Mouse (Mus musculus): ENCODE results near the gene Nsun3.

DNA sequence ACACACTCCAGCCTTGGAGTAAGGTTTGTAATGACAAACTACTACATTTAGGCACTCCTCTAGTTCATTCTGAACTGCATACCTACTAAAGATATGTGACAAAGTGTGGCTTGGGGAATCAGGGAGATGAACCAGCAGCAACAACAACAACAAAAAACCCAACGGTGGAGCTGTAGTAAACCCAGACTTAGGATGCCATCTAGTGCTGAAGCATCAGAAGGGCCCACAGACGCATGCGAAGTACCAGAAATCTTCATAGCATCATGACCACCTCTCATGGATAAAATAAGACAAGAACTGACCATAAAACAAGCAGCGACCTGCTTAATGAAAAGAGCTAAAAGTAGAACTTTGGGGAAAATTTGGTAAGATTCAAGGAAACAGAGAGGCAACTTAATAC, 13.2 kb downstream of the Nsun3 start:
- TF ChIP-seq MYOG (IDR thresholded peaks at IDR 0.05; ENCODE audit: control insufficient read depth in 1 of 3, insufficient read depth in 1 of 3, insufficient read length in 2 of 3, low read depth in 2 of 3) (no peak), POLR2A (IDR thresholded peaks at IDR 0.05; ENCODE audit: insufficient read length, low read depth) (no peak), POLR2AphosphoS2 (IDR thresholded peaks at IDR 0.05; ENCODE audit: insufficient read length, low read depth) (no peak), USF1 (IDR thresholded peaks at IDR 0.05; ENCODE audit: low read depth) (no peak), CEBPB (IDR thresholded peaks at IDR 0.05; ENCODE audit: insufficient read depth, poor library complexity, severe bottlenecking) (no peak)

Measured in myocyte (in vitro differentiated cells).